Mouse (Mus musculus) layer of hippocampus, adult 9-11 months (tissue): ENCODE data around the gene Tm4sf5.
A peak's percentile ranks its signal among the peaks of the same experiment; 100 is the strongest.
"Not testable (repeated sequence)": the region's sequence is repeated elsewhere in the genome, so short reads cannot be mapped to it uniquely, and the experiment has no call there.

Source experiments
- DNase-seq: peaks from one replicate; pipeline ENCODE4 v3.0.0; 2022

Tm4sf5 gene

GRCm38 (mm10) chr11:70511242-70511641, 6.2 kb downstream of the Tm4sf5 start:
- no peak for DNase-seq

DNA sequence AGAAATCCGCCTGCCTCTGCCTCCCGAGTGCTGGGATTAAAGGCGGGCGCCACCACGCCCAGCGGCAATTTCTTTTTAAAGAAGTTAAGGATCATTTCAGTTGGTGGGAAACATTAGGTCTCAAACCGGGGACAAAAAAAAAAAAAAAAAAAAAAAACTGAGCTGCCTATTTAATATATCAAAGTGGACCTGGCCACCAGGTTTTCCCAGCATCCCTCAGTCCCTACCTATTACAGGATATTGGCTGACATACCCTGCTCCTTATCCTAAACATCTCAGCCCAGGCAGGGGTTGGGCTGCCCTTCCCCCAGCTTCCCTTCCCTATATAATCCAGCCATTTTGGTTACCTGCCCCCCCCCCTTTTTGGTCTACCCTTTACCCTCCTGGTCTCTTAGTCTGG, 6.8 kb downstream of the Tm4sf5 start:
- no peak for DNase-seq

DNA sequence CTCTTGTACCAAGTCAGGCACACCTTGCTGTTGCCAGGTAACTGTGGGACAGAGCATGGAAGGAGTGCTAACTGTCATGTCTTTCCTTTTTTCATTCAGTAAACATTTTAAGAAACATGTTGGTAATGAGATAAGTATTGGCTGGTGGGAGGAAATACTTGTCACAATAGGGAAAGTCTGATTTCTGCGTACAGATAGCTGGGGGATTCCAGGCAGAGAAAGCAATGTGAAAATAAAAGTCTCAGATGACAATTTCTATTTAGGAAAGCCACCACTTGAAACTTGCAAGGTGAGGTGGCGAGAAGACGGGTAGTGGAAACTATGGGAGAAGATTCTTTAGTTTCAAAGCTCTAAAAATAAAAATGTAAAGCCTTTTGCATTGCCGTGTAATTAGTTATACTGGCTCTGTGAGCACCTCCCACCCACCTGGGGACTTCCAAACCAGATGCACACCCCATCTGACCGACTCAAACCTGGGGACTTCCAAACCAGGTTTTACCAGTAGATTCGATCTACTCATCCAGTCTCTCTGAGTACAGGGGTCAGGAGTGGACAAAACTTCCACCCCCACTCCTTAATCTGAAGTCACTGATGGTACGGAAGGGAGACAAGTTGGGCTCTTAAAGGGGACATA, 7.8 kb downstream of the Tm4sf5 start:
- DNase-seq = no peak

DNA sequence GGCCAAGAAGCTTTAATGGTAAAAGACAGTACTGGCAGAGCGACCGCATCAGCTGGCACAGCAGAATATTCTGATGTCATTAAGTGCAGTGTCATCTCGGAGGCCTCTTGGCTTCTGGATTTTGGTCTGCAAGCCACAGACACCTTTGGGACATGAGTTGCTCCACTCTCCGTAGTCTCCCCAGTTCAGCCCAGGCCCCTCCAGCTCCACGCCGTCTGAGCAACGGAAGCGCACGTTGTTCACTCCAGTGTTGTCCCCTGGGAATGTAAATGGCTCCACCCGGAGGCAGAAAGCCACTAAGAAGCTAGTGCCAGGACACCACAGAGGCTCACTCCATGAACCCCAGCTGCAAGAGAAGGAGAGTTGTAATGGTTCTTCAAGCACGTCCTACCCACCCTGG, 8.5 kb downstream of the Tm4sf5 start:
- no peak for DNase-seq

- DNase-seq = no peak
Measured at GRCm38 (mm10) chr11:70514288-70514687, 9.2 kb downstream of the Tm4sf5 start, which contains the start of gene Vmo1. Vmo1 (minus strand) TSS chr11:70514616.

- no peak for DNase-seq
Measured at GRCm38 (mm10) chr11:70516352-70516751, 11.3 kb downstream of the Tm4sf5 start.

DNA sequence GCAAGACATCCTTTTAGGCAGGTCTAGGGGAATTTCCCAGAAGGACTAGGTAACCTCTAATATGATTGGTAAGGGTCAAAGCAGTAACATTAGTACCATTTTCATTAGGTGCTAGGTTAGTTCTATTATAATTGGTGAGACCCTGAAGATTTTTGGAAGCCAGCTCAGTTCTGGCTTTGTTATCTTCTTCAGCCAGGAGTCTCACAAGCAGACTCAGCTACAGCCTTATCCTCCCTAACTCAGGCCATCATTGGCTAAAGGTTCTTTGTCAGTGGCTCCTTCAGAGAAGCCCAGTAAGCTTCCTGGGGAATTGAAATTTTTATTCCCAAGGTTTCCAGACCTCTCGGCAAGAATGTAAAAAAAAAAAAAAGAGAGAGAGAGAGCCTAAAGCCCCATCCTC, 13.4 kb downstream of the Tm4sf5 start:
- no peak for DNase-seq

- DNase-seq = no peak
Measured at GRCm38 (mm10) chr11:70518923-70519322, 13.9 kb downstream of the Tm4sf5 start, which contains the start of gene Gltpd2. Gltpd2 (plus strand) TSS chr11:70519196.

DNA sequence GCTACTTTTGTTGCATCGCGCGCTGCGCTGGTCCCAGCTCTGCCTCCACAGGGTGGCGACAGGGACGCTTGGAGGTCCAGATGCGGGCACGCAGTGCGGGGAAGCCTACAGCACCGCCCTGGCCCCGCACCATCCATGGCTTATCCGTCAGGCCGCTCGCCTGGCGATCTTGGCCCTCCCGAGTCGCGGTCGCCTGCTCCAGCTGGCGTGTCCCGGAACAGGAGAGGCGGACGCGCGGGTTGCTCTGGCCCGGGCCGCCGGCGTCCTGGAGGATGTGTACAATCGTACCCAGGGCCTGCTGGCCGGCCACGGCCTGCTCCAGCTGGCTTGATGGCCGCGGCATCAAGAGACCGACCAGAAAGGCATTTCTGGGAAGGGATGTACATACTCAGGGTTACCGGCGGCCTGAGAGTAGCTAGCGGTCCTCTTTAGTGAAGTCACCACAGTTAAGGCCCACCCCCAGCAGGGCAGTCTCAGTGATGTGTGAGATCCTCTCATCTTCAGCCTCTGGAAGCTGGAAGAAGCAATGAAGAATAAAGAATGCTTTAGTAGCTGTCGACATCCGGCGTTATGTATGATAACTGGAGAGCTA, 15.2 kb downstream of the Tm4sf5 start:
- DNase-seq = no peak

DNA sequence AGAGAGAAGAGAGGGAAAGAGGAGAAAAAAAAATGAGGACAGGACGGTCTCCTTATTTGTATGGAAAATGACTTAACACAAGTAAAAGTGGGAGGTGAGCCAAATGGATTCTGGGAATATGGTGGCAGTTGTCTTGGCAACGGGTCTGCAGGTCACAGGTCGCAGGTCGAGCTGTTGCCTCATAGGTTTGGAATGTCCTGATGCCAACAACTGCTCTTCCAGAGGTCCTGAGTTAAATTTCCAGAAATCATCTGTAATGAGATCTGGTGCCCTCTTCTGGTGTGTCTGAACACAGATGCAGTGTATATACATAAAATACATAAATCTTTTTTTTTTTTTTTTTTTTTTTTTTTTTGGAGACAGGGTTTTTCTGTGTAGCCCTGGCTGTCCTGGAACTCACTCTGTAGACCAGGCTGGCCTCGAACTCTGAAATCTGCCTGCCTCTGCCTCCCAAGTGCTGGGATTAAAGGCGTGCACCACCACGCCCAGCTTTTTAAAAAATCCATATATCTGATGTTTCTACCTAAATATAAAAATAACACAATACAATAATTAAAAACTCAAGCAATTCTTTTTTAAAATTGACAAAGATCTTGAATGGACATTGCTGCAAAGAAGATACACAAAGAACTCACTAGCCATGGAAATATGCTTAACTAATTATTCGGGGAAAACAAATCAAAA, 18.4 kb downstream of the Tm4sf5 start:
- DNase-seq = not testable (repeated sequence)

- no peak for DNase-seq
Measured at GRCm38 (mm10) chr11:70524782-70525181, 19.7 kb downstream of the Tm4sf5 start.

DNA sequence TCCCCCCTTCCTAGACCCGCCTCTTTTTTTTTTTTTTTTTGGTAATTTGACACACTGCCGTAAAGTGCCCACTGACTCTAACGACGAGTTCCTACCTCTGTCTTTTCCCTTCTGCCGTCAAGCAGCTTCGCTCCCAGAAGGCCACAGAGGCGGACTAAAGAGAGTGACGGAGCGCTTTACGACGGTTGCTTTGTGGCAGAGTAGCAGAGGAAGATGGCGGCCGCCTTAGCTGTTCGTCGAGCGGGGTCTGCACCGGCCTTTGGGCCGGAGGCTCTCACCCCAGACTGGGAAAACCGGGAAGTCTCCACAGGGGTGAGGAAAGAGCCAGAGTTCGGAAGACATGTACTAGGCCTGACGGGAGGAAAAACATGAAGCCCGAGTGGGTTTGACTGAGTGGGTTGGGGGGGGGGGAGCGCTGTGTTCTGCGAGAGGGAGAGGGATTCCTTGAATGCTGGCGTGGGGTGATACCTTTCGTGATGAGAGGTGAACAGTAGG, 20.2 kb downstream of the Tm4sf5 start, which contains the start of gene Psmb6:
Gene Psmb6, plus strand, starts transcription at position 184 of the 495 bp plus-strand sequence.
- peak; percentile 97 for DNase-seq

GRCm38 (mm10) chr11:70525726-70526125, 20.7 kb downstream of the Tm4sf5 start:
- no peak for DNase-seq

DNA sequence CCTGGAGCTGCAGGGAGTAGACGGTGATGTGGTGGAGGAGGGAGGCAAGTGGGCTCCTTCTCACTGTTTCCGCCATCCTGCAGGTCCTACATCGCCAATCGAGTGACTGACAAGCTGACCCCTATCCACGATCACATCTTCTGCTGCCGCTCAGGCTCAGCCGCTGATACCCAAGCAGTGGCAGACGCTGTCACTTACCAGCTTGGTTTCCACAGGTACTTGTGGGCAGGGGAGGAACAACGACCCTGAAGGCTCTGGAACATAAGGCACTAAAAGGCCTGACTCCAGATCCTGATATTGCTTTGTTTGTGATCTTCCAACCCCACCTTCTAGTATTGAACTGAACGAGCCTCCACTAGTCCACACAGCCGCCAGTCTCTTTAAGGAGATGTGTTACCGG, 21.2 kb downstream of the Tm4sf5 start:
- DNase-seq = no peak

- DNase-seq = peak; percentile 44
Measured at GRCm38 (mm10) chr11:70528610-70529009, 23.6 kb downstream of the Tm4sf5 start.

- not testable (repeated sequence) for DNase-seq
Measured at GRCm38 (mm10) chr11:70531065-70531464, 26.0 kb downstream of the Tm4sf5 start.

GRCm38 (mm10) chr11:70532839-70533238, 27.8 kb downstream of the Tm4sf5 start, which contains the start of gene Gm40193:
Gm40193 (minus strand) TSS chr11:70532939.
- DNase-seq = no peak

DNA sequence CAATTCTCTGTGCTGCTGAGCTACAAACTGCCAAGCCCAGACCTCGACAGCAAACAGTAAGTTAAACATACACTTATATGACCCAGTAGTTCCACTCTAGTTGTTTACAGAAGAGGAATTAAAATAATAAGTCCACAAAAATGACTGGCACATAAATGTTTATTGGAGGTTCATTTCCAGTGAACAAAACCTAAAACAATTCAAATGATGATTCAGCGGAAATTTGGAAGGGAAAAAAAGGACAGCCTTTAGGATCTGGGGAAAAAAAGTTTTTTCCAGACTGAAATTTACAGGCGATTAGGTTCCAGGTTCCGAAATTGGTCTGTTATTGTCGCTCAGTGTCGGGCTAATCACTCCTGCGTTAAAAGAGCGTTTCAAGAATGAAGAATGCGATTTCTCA, 34.4 kb downstream of the Tm4sf5 start:
- DNase-seq = no peak

DNA sequence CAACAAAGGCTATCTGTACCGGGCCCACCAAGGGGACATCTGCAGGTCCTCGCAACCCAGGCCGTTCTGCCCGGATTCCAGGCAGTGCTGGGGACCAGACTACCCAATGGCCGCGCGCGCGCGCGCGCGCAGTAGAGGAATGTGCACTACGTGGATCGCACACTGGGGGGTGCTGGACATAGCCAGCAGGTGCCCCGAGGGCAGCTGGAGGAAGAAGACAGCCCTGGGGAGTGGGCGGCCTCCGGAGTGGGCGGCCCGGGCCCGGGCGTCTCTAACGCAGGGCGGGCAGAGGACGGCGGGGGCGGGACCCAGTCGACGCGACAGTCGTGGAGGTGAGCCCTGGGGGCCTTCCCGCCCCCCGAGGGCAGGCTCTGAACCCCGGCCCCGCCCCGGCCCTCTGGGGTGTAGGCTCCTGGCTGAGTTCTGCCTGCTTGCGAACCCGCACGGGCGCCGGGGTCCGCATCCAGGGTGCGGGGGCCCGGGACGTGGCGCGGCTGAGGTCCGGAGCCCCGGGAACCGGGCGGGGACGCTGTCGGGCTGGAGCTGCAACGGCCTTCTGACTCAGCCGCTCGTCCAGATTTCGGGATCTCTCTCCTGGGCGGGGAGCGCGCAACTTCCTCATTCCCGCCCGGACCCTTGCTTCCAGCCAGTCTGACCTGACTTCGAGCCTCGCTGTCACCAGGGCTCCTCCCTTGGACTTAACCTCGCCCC, 35.0 kb downstream of the Tm4sf5 start, which contains the start of gene Pld2:
Gene Pld2, plus strand, starts transcription at position 188 of the 711 bp plus-strand sequence.
- DNase-seq = peak; percentile 84

DNA sequence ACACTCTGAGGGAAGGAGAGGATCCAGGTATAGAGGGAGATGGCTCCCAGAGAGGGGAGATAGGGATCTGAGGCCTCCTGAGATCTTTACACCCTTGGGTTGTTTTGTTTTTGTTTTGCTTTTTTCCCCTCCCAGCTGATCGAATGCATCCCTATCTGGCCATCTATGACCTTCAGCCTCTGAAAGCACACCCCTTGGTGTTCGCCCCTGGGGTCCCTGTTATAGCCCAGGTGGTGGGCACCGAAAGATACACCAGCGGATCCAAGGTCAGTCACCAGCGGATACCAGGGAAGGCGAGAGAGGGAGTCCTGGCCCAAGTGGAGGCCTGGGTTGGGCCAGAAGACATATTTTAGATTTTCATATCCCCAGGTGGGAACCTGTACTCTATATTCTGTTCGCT, 35.9 kb downstream of the Tm4sf5 start:
- DNase-seq = no peak

DNA sequence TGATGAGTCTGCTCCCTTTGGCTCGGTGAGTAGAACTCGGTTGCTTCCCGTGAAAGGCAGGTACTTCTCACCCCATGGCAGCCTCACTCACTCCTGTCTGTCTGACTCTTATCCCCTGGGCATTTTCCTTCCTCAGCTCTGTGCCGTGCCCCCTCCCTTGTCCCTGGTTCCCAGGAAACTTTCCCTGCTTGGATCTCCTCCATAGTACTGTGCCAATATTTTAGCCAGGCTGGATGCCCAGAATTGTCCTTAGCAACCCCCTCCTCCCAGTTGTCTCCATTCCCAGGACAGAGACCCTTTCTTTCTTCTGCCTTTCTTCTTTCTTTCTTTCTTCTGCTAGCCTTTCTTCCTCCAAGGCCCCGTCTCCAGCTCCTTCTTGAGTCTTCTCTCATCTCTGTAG, 36.4 kb downstream of the Tm4sf5 start:
- no peak for DNase-seq

- no peak for DNase-seq
Measured at GRCm38 (mm10) chr11:70544496-70544895, 39.5 kb downstream of the Tm4sf5 start.

GRCm38 (mm10) chr11:70551526-70551925, 46.5 kb downstream of the Tm4sf5 start:
- DNase-seq = no peak
